Mouse (Mus musculus): Measurements from ENCODE around the gene 1300017J02Rik. TPM values are rescaled to one million over a fixed set of nuclear protein-coding genes. Genes with fewer than 3 reads are reported as not detected.

Gene 1300017J02Rik
- polyA plus RNA-seq, 1 experiment = 2.6 TPM

DNA sequence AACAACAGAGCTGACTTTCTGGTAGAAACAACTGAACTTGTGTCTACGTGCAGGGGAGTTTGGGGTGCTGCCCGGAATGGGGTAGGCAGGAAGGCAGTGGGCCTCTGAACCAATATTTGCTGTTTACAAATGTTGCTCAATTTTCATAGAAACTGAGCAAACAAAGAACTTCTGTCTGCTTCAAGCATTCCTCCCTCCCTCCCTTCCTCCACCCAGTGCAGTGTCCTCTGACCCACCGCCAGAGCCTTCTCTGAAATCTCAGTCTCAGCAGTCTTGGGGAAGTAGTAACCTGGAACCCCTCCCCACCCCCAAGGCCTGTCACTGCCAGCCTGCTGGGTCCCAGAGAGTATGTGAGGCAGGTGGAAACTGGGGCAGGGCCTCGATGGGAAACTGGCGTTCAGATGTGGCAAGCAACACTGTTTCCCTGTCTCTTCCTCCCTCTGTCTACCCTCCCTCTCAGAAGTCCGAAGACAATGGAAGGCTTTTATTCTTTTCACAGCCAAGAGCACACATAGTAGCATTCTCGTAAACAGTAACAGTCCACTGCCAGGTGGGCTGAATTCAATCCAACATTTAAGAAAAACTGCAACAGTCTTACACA lies 70.2 kb downstream of the 1300017J02Rik start:
- Histone ChIP-seq H3K9ac (ENCODE audit: low read depth, poor library complexity, severe bottlenecking) (no peak overlapping the region), H3K27me3 (ENCODE audit: control insufficient read depth, insufficient read depth, low read length, poor library complexity, severe bottlenecking) (no peaks in the 10 kb centered on the region), H3K27ac (ENCODE audit: insufficient read depth, low read length) (no peak overlapping the region), H3K36me3 (ENCODE audit: control insufficient read depth, insufficient read depth, low read length, poor library complexity, severe bottlenecking) (no peaks in the 10 kb centered on the region), H3K4me3 (ENCODE audit: low read depth, low read length) (no peak overlapping the region), H3K9me3 (replicated peaks; ENCODE audit: control insufficient read depth, insufficient read depth, low read length, poor library complexity, severe bottlenecking) (no peaks in the 10 kb centered on the region; the same call in 1 of the 2 replicates), H3K4me1 (ENCODE audit: control insufficient read depth, insufficient read depth, low read length) (no peaks in the 10 kb centered on the region)
- TF ChIP-seq POLR2A (IDR thresholded peaks at IDR 0.05; ENCODE audit: insufficient read depth, low read length) (no peak), EP300 (IDR thresholded peaks at IDR 0.05; ENCODE audit: insufficient read depth, low read depth, low read length) (no peak), CTCF (IDR thresholded peaks at IDR 0.05; ENCODE audit: low read depth, low read length) (no peak)

DNA sequence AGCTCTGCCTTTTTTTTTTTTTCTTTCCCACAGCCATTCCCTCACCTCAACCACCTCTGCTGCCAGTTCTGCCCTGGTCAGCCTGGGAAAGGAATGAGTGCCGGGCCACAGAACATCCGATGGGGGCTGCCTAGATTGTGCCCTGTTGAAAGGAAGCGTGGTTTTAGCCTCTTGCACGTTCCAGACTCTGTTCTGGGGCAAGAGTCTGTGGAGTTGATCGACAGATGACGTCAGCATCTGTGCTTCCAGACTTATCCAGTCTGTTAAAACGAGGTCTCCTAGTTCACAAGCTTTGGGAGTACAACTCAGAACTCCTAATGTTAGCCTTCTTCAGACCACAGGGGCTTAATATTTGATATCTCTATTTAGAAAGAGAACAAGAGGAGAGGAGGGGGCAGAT lies 70.8 kb downstream of the 1300017J02Rik start:
- Histone ChIP-seq H3K27ac (ENCODE audit: insufficient read depth, low read length) (no peak overlapping the region), H3K36me3 (ENCODE audit: control insufficient read depth, insufficient read depth, low read length, poor library complexity, severe bottlenecking) (no peaks in the 10 kb centered on the region), H3K27me3 (ENCODE audit: control insufficient read depth, insufficient read depth, low read length, poor library complexity, severe bottlenecking) (no peaks in the 10 kb centered on the region), H3K9ac (ENCODE audit: low read depth, poor library complexity, severe bottlenecking) (no peak overlapping the region), H3K9me3 (replicated peaks; ENCODE audit: control insufficient read depth, insufficient read depth, low read length, poor library complexity, severe bottlenecking) (no peaks in the 10 kb centered on the region; the same call in 1 of the 2 replicates), H3K4me3 (ENCODE audit: low read depth, low read length) (no peak overlapping the region), H3K4me1 (ENCODE audit: control insufficient read depth, insufficient read depth, low read length) (no peaks in the 10 kb centered on the region)
- no peak for TF ChIP-seq CTCF (IDR thresholded peaks at IDR 0.05; ENCODE audit: low read depth, low read length)
- TF ChIP-seq EP300 (IDR thresholded peaks at IDR 0.05; ENCODE audit: insufficient read depth, low read depth, low read length) = no peak
- no peak for TF ChIP-seq POLR2A (IDR thresholded peaks at IDR 0.05; ENCODE audit: insufficient read depth, low read length)

DNA sequence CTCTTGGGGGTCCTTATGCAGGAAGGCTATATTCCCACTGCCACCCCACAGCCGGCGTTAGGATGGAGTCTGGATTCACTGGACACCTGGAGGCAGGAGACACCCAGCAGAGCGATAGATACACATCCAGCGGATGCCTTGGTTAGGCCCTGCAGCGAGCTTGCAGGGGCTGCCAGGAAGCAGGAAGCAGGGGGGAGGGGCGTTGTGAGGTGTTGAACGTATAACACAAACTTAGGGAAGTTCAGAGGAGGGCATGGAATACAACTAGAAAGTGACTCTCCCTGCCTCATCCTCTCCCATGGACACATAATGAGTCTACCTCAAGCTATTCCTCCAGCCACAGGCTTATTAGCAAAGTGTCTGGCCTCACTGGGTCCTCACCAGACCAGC lies 71.9 kb downstream of the 1300017J02Rik start:
- no peak overlapping the region for H3K4me3 ChIP-seq (ENCODE audit: low read depth, low read length)
- no peak overlapping the region for H3K27ac ChIP-seq (ENCODE audit: insufficient read depth, low read length)
- H3K27me3 ChIP-seq (ENCODE audit: control insufficient read depth, insufficient read depth, low read length, poor library complexity, severe bottlenecking) = no peaks in the 10 kb centered on the region
- no peaks in the 10 kb centered on the region; the same call in 1 of the 2 replicates for H3K9me3 ChIP-seq (replicated peaks; ENCODE audit: control insufficient read depth, insufficient read depth, low read length, poor library complexity, severe bottlenecking)
- no peaks in the 10 kb centered on the region for H3K36me3 ChIP-seq (ENCODE audit: control insufficient read depth, insufficient read depth, low read length, poor library complexity, severe bottlenecking)
- no peaks in the 10 kb centered on the region for H3K4me1 ChIP-seq (ENCODE audit: control insufficient read depth, insufficient read depth, low read length)
- TF ChIP-seq EP300 (IDR thresholded peaks at IDR 0.05; ENCODE audit: insufficient read depth, low read depth, low read length) = no peak
- no peak for TF ChIP-seq POLR2A (IDR thresholded peaks at IDR 0.05; ENCODE audit: insufficient read depth, low read length)
- TF ChIP-seq CTCF (IDR thresholded peaks at IDR 0.05; ENCODE audit: low read depth, low read length) = no peak
- H3K9ac ChIP-seq (ENCODE audit: low read depth, poor library complexity, severe bottlenecking) = no peak overlapping the region

DNA sequence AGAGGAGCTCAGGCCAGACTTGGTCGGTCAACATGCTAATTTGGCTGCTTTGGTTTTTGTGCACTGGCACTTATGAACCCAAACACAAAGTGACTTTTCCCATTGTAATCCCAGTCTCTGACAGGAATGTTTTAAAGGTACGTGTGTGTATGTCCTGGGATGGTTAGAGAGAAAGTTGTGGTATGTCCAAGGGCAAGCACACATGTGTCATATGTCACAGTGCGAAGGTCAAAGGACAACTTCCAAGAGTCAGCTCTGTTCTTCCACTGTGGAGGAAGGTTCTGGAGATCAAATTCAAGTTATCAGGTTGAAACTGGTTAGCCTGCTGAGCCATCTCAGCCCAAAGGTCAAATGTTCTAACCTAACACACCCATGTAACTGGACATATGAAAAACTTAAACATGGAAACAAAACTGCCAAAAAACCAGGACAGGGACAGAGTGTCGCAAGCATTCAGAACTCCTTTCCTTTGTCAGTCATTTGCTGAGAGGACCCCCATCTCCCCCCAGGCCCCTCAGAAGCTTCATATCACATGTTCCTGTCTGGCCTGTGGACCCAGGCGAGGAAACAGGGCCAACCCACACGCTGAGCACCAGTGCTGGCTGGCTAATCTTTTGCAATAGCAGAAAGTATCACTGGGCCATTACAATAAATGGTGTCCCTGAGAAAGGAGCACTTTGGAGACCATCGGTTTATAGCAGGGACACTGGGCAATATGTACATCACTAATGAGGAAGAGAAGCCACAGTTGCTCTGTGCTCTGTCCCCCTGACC lies 72.5 kb downstream of the 1300017J02Rik start:
- TF ChIP-seq POLR2A (IDR thresholded peaks at IDR 0.05; ENCODE audit: insufficient read depth, low read length) = no peak
- no peak for TF ChIP-seq EP300 (IDR thresholded peaks at IDR 0.05; ENCODE audit: insufficient read depth, low read depth, low read length)
- TF ChIP-seq CTCF (IDR thresholded peaks at IDR 0.05; ENCODE audit: low read depth, low read length) = no peak
- no peaks in the 10 kb centered on the region for H3K36me3 ChIP-seq (ENCODE audit: control insufficient read depth, insufficient read depth, low read length, poor library complexity, severe bottlenecking)

DNA sequence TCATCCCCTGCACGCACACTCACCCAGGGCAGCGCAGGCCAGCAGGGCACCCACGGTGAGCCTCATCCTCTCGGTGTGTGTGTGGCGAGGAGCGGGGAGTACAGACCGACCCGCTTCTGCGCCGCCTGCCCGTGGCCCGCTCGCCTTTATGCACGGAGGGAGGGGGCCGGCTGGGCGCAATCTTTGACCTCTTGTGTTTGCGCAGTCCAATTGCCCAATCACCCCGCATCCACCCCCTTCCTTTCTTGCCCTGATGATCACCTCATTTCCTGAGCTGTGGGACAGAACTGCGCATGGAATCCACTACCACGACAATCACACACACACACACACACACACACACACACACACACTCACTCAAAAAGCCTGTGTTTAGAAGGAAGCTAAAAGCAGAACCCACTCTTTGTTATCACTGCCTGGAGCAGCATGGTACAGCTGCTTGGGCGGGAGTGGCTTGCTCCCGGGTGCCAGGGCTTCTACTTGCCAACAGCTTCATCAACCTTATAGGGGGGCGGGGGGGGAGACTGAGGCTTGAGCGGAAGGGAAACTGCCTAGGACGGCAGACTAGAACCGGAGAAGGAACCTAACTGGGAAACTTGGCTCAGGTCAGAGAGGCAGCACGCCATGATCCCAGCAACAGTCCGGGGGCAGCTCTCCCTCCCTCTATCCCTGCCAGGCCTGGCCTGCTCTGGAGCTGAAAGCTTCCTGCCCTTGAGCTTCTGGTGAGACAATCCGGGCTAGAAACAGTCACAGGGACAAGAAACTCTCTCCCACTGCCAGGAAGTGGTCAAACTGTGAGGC lies 74.5 kb downstream of the 1300017J02Rik start, which contains the start of the genes Gm20425 and Trf:
Gm20425 (minus strand) TSS at position 157 of the 801 bp plus-strand sequence.
Trf (minus strand) TSS at position 294 of the 801 bp plus-strand sequence.
- Histone ChIP-seq H3K27ac (ENCODE audit: insufficient read depth, low read length) (no peak within 1 kb of the TSS), H3K27me3 (ENCODE audit: control insufficient read depth, insufficient read depth, low read length, poor library complexity, severe bottlenecking) (no peaks in the 10 kb centered on the region), H3K4me1 (ENCODE audit: control insufficient read depth, insufficient read depth, low read length) (no peaks in the 10 kb centered on the region), H3K9ac (ENCODE audit: low read depth, poor library complexity, severe bottlenecking) (0 out of 2 replicates have a peak within 1 kb of the TSS, but pooled peaks have one; percentile 6), H3K4me3 (ENCODE audit: low read depth, low read length) (peak within 1 kb of the TSS; percentile 60), H3K36me3 (ENCODE audit: control insufficient read depth, insufficient read depth, low read length, poor library complexity, severe bottlenecking) (no peaks in the 10 kb centered on the region), H3K9me3 (replicated peaks; ENCODE audit: control insufficient read depth, insufficient read depth, low read length, poor library complexity, severe bottlenecking) (no peaks in the 10 kb centered on the region)
- no peak for TF ChIP-seq CTCF (IDR thresholded peaks at IDR 0.05; ENCODE audit: low read depth, low read length)
- TF ChIP-seq EP300 (IDR thresholded peaks at IDR 0.05; ENCODE audit: insufficient read depth, low read depth, low read length) = no peak
- no peak for TF ChIP-seq POLR2A (IDR thresholded peaks at IDR 0.05; ENCODE audit: insufficient read depth, low read length)

More for the DNA sequence above, 72.5 kb downstream of the 1300017J02Rik start:
- Histone ChIP-seq H3K4me1 (ENCODE audit: control insufficient read depth, insufficient read depth, low read length) (no peaks in the 10 kb centered on the region), H3K27me3 (ENCODE audit: control insufficient read depth, insufficient read depth, low read length, poor library complexity, severe bottlenecking) (no peaks in the 10 kb centered on the region), H3K9me3 (replicated peaks; ENCODE audit: control insufficient read depth, insufficient read depth, low read length, poor library complexity, severe bottlenecking) (no peaks in the 10 kb centered on the region), H3K4me3 (ENCODE audit: low read depth, low read length) (no peak overlapping the region), H3K27ac (ENCODE audit: insufficient read depth, low read length) (no peak overlapping the region), H3K9ac (ENCODE audit: low read depth, poor library complexity, severe bottlenecking) (no peak overlapping the region)

Data from ES-Bruce4 (cell line).